Mouse (Mus musculus) heart, postnatal 14 days (tissue): Measurements from ENCODE around the gene Trim7. TPM values are rescaled to one million over a fixed set of nuclear protein-coding genes. Genes with fewer than 3 reads are reported as not detected.
"Not testable (repeated sequence)": the region's sequence is repeated elsewhere in the genome, so short reads cannot be mapped to it uniquely, and the experiment has no call there.

Experiments
- DNase-seq, 2 experiments: peaks; one replicate each; pipeline ENCODE4 v3.0.0; 2021 to 2022
- intact Hi-C: fragments of 180-260 bp; cut with DNase I; formaldehyde crosslinking; loops from one replicate; pipeline ENCODE4 v1.15.1; 2025
- long read RNA-seq, 2 experiments: library from polyadenylated mRNA; stranded (forward); transcript quantifications; one replicate each; pipeline ENCODE4 v2.0.0; 2021
- total RNA-seq, 2 experiments: library from RNA; stranded (reverse); gene quantifications; 2 replicates each; pipeline ENCODE4 v1.2.3; 2021

Trim7 gene
- total RNA-seq = 10 to 100 TPM; 23.4 to 23.9 TPM
- long read RNA-seq, experiment 1, transcript Trim7-201 (7 exons, 2,161 nt) = major isoform, 12 of 14 reads
- long read RNA-seq, experiment 1, partial matches to known transcripts = 1 of 14 reads
- long read RNA-seq, experiment 1, other reads (novel, unspliced or antisense) = 1 of 14 reads
- long read RNA-seq, experiment 2, transcript Trim7-201 (7 exons, 2,161 nt) = major isoform, 9 of 12 reads
- long read RNA-seq, experiment 2, partial matches to known transcripts = 1 of 12 reads
- long read RNA-seq, experiment 2, other reads (novel, unspliced or antisense) = 2 of 12 reads

GRCm38 (mm10) chr11:48825979-48826751 lies at the start of gene Trim7, which contains the start of gene Gm12184:
Gene Trim7 (plus strand): TSS chr11:48826140.
Gene Gm12184 (minus strand): TSS chr11:48826655.
- DNase-seq, intact Hi-C loops: not testable (repeated sequence)

- intact Hi-C loops = no loop called here
- no peak for DNase-seq
Measured at GRCm38 (mm10) chr11:48776664-48777063, 49.3 kb upstream of the Trim7 start.

GRCm38 (mm10) chr11:48777303-48777702 lies 48.6 kb upstream of the Trim7 start:
- DNase-seq = no peak
- intact Hi-C loops = no loop called here

- DNase-seq = peak in 1 of 2 experiments; percentile 41
- intact Hi-C loops = no loop called here
Measured at GRCm38 (mm10) chr11:48779450-48779849, 46.5 kb upstream of the Trim7 start.

GRCm38 (mm10) chr11:48782243-48782642 lies 43.7 kb upstream of the Trim7 start:
- DNase-seq = no peak
- intact Hi-C loops = no loop called here

- peak; percentile 34 to 44 for DNase-seq
- intact Hi-C loops = loop anchor here (5.0 kb wide), 1 partner anchor 315 kb away; no protein-coding TSS in a partner anchor
Measured at GRCm38 (mm10) chr11:48787455-48788211, 38.3 kb upstream of the Trim7 start.

- intact Hi-C loops = loop anchor here (5.0 kb wide), 1 partner anchor 314 kb away; no protein-coding TSS in a partner anchor
- peak; percentile 77 to 84 for DNase-seq
Measured at GRCm38 (mm10) chr11:48788311-48789089, 37.4 kb upstream of the Trim7 start.

- intact Hi-C loops = loop anchor here (5.0 kb wide), 1 partner anchor 313 kb away; no protein-coding TSS in a partner anchor
- DNase-seq = no peak
Measured at GRCm38 (mm10) chr11:48789215-48789614, 36.7 kb upstream of the Trim7 start.

- intact Hi-C loops = loop anchor here (1.0 to 10.0 kb wide), 4 partner anchors 69 to 475 kb away; partner anchors contain the start of gene Zfp62
- peak; percentile 88 to 92 for DNase-seq
Measured at GRCm38 (mm10) chr11:48789973-48790823, 35.7 kb upstream of the Trim7 start.

- intact Hi-C loops = loop anchor here (1.0 to 10.0 kb wide), 3 partner anchors 68 to 474 kb away; partner anchors contain the start of gene Zfp62
- DNase-seq = no peak
Measured at GRCm38 (mm10) chr11:48790946-48791345, 35.0 kb upstream of the Trim7 start.

GRCm38 (mm10) chr11:48791894-48792293 lies 34.0 kb upstream of the Trim7 start:
- intact Hi-C loops = loop anchor here (10.0 kb wide), 2 partner anchors 413 to 473 kb away; partner anchors contain the start of gene Zfp62
- DNase-seq = not testable (repeated sequence)

- intact Hi-C loops = loop anchor here (10.0 kb wide), 2 partner anchors 412 to 472 kb away; partner anchors contain the start of gene Zfp62
- DNase-seq = no peak
Measured at GRCm38 (mm10) chr11:48793184-48793583, 32.8 kb upstream of the Trim7 start.

- DNase-seq = no peak
- intact Hi-C loops = loop anchor here (10.0 kb wide), 2 partner anchors 410 to 470 kb away; partner anchors contain the start of gene Zfp62
Measured at GRCm38 (mm10) chr11:48795221-48795620, 30.7 kb upstream of the Trim7 start.

GRCm38 (mm10) chr11:48796290-48796689 lies 29.6 kb upstream of the Trim7 start:
- intact Hi-C loops = loop anchor here (10.0 kb wide), 2 partner anchors 409 to 469 kb away; partner anchors contain the start of gene Zfp62
- DNase-seq = no peak

- DNase-seq = no peak
- intact Hi-C loops = loop anchor here (10.0 kb wide), 2 partner anchors 408 to 468 kb away; partner anchors contain the start of gene Zfp62
Measured at GRCm38 (mm10) chr11:48797287-48797686, 28.7 kb upstream of the Trim7 start.

GRCm38 (mm10) chr11:48798308-48798707 lies 27.6 kb upstream of the Trim7 start:
- no peak for DNase-seq
- intact Hi-C loops = loop anchor here (10.0 kb wide), 2 partner anchors 406 to 466 kb away; partner anchors contain the start of gene Zfp62

GRCm38 (mm10) chr11:48798984-48799920 lies 26.7 kb upstream of the Trim7 start:
- intact Hi-C loops = loop anchor here (10.0 kb wide), 2 partner anchors 406 to 466 kb away; partner anchors contain the start of gene Zfp62
- no peak for DNase-seq
